Mouse (Mus musculus): ENCODE measurements around the gene Kif26b. TPM values are rescaled to one million over a fixed set of nuclear protein-coding genes. Genes with fewer than 3 reads are reported as not detected.

The Kif26b gene
- total and polyA plus RNA-seq, 2 experiments from 2014 or later, result 3.4 to 33.7 TPM

DNA sequence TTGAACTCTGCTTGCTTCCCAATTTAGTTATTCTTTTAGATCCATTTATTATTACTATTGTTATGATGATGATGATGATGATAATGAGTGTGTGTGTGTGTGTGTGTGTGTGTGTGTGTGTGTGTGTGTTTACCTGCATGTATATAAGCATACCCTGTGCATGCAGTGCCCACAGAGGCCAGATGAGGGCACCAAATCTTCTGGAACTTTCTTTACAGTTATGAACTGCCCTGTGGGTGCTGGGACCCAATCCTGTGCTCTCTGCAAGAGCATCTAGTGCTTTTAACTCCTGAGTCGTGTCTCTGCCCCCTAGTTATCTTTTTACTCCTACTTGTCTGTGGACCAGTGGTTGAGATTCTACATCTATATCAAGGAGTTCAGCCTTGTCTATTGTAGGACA, 219.7 kb downstream of the Kif26b start:
- H3K9me3 ChIP-seq (ENCODE audit: low read length), result no peaks in the 10 kb centered on the region
- H3K27ac ChIP-seq (ENCODE audit: low read depth, low read length), result no peak overlapping the region
- 91% methylated on average over 1 of the region's 1 CpGs for WGBS
- H3K4me2 ChIP-seq (ENCODE audit: low read depth), result no peak overlapping the region
- H3K36me3 ChIP-seq (ENCODE audit: insufficient read depth), result no peaks in the 10 kb centered on the region
- H3K9ac ChIP-seq, result no peak overlapping the region
- ATAC-seq, result no peak
- no peak for TF ChIP-seq CTCF (IDR thresholded peaks at IDR 0.05; ENCODE audit: low read depth)
- no peak for DNase-seq
- H3K27me3 ChIP-seq (ENCODE audit: insufficient read depth, low read length), result no peaks in the 10 kb centered on the region
- H3K4me3 ChIP-seq (ENCODE audit: low read depth, low read length), result no peak overlapping the region
- 0 out of 2 replicates have a peak, but pooled peaks cover 7% of the 10 kb centered on the region for H3K4me1 ChIP-seq (ENCODE audit: insufficient read depth)

DNA sequence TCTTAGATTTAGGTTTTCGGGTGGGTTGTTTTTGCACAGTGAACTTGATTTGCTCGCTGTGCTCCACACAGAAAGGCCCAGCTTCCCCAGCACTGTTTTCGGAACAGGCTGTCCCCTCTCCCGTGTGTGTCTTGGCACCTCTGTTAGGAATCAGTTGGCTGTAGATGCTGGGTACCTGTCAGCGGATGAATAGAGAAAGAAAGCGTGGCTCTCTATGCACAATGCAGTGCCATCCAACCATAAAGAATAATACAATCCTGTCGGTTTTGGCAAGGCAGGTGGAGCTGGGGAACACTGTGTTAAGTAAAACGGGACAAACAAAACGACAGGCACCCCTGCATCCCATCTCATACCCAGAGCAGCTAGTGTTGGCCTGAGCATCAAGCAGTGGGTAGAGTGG, 220.9 kb downstream of the Kif26b start:
- no peak for ATAC-seq
- Histone ChIP-seq H3K36me3 (ENCODE audit: insufficient read depth) (no peaks in the 10 kb centered on the region), H3K4me1 (ENCODE audit: insufficient read depth) (0 out of 2 replicates have a peak, but pooled peaks cover 7% of the 10 kb centered on the region), H3K9me3 (ENCODE audit: low read length) (no peaks in the 10 kb centered on the region), H3K27me3 (ENCODE audit: insufficient read depth, low read length) (no peaks in the 10 kb centered on the region), H3K4me2 (ENCODE audit: low read depth) (no peak overlapping the region), H3K9ac (no peak overlapping the region), H3K4me3 (ENCODE audit: low read depth, low read length) (no peak overlapping the region), H3K27ac (ENCODE audit: low read depth, low read length) (no peak overlapping the region)
- DNase-seq, result no peak
- WGBS, result 62% methylated on average over 9 of the region's 9 CpGs
- no peak for TF ChIP-seq CTCF (IDR thresholded peaks at IDR 0.05; ENCODE audit: low read depth)

- TF ChIP-seq CTCF (IDR thresholded peaks at IDR 0.05; ENCODE audit: low read depth), result no peak
- DNase-seq (no peak), ATAC-seq (no peak)
- H3K4me3 ChIP-seq (ENCODE audit: low read depth, low read length), result no peak overlapping the region
- no peaks in the 10 kb centered on the region for H3K4me1 ChIP-seq (ENCODE audit: insufficient read depth)
- H3K9ac ChIP-seq, result no peak overlapping the region
- H3K36me3 ChIP-seq (ENCODE audit: insufficient read depth), result no peaks in the 10 kb centered on the region
- H3K9me3 ChIP-seq (ENCODE audit: low read length), result no peaks in the 10 kb centered on the region
- WGBS, result 33% methylated on average over 3 of the region's 3 CpGs
- no peak overlapping the region for H3K4me2 ChIP-seq (ENCODE audit: low read depth)
- no peak overlapping the region for H3K27ac ChIP-seq (ENCODE audit: low read depth, low read length)
- no peaks in the 10 kb centered on the region for H3K27me3 ChIP-seq (ENCODE audit: insufficient read depth, low read length)
Observed at GRCm38 (mm10) chr1:178758441-178758840, 229.5 kb downstream of the Kif26b start.

DNA sequence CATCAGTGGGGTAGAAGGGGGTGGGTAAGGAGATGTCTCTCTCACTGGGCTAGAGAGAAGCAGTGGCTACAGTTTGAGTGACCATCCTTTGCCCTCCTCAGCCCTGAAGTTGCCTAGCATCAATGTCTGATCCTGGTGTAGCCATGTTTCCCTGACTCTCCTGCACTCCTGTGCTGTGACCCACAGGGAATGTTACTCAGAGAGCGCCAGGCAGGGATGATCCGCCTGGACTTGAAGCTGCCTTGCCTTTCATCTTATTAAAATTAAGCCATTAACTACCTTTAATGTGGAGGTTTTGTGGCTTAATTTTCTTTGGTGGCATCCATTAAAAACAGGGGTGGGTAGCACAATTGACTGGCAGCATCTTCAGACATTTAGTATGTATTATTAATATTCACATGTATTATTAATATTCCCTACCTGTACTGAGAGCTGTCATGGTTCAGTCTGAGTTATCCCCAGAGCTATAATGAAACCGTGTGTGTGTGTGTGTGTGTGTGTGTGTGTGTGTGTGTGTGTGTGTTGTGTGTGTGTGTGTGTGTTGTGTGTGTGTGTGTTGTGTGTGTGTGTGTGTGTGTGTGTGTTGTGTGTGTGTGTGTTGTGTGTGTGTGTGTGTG, 233.3 kb downstream of the Kif26b start:
- no peaks in the 10 kb centered on the region for H3K4me1 ChIP-seq (ENCODE audit: insufficient read depth)
- no peaks in the 10 kb centered on the region for H3K9me3 ChIP-seq (ENCODE audit: low read length)
- no peak overlapping the region for H3K4me2 ChIP-seq (ENCODE audit: low read depth)
- no peaks in the 10 kb centered on the region for H3K27me3 ChIP-seq (ENCODE audit: insufficient read depth, low read length)
- H3K36me3 ChIP-seq (ENCODE audit: insufficient read depth), result no peaks in the 10 kb centered on the region
- H3K9ac ChIP-seq, result no peak overlapping the region
- no peak for ATAC-seq
- no peak for DNase-seq
- no peak overlapping the region for H3K4me3 ChIP-seq (ENCODE audit: low read depth, low read length)
- H3K27ac ChIP-seq (ENCODE audit: low read depth, low read length), result no peak overlapping the region
- TF ChIP-seq CTCF (IDR thresholded peaks at IDR 0.05; ENCODE audit: low read depth), result no peak
- 80% methylated on average over 3 of the region's 3 CpGs for WGBS

GRCm38 (mm10) chr1:178764914-178765313, 236.0 kb downstream of the Kif26b start:
- DNase-seq, result no peak
- Histone ChIP-seq H3K4me2 (ENCODE audit: low read depth) (no peak overlapping the region), H3K4me1 (ENCODE audit: insufficient read depth) (no peaks in the 10 kb centered on the region), H3K36me3 (ENCODE audit: insufficient read depth) (no peaks in the 10 kb centered on the region), H3K9me3 (ENCODE audit: low read length) (no peaks in the 10 kb centered on the region), H3K27ac (ENCODE audit: low read depth, low read length) (no peak overlapping the region), H3K27me3 (ENCODE audit: insufficient read depth, low read length) (no peaks in the 10 kb centered on the region), H3K4me3 (ENCODE audit: low read depth, low read length) (no peak overlapping the region), H3K9ac (no peak overlapping the region)
- 63% methylated on average over 4 of the region's 4 CpGs for WGBS
- TF ChIP-seq CTCF (IDR thresholded peaks at IDR 0.05; ENCODE audit: low read depth), result no peak
- no peak for ATAC-seq

DNA sequence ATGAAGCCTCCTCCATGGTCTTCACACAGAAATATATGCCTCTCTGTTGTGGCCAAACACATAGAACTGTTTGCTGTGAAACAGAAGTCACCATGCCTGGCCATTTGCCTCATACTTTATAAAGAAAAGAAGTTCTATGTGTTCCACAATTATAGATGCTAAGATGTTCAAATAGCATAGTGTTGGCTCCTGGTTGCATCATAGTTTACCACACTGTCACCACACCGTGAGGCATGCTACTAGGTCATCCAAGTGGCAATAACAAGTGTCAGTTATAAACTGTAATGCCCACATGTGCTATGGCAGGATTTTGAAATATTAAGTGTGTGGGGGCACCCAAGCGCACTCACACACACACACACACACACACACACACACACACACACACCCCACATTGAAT, 236.7 kb downstream of the Kif26b start:
- Histone ChIP-seq H3K27me3 (ENCODE audit: insufficient read depth, low read length) (no peaks in the 10 kb centered on the region), H3K9ac (no peak overlapping the region), H3K9me3 (ENCODE audit: low read length) (no peaks in the 10 kb centered on the region), H3K4me3 (ENCODE audit: low read depth, low read length) (no peak overlapping the region), H3K27ac (ENCODE audit: low read depth, low read length) (no peak overlapping the region), H3K36me3 (ENCODE audit: insufficient read depth) (no peaks in the 10 kb centered on the region), H3K4me2 (ENCODE audit: low read depth) (no peak overlapping the region), H3K4me1 (ENCODE audit: insufficient read depth) (no peaks in the 10 kb centered on the region)
- no peak for TF ChIP-seq CTCF (IDR thresholded peaks at IDR 0.05; ENCODE audit: low read depth)
- DNase-seq (no peak), ATAC-seq (no peak)
- 71% methylated on average over 2 of the region's 2 CpGs for whole genome bisulfite sequencing

GRCm38 (mm10) chr1:178768976-178769375, 240.1 kb downstream of the Kif26b start:
- TF ChIP-seq CTCF (IDR thresholded peaks at IDR 0.05; ENCODE audit: low read depth), result no peak
- Histone ChIP-seq H3K4me2 (ENCODE audit: low read depth) (no peak overlapping the region), H3K9me3 (ENCODE audit: low read length) (no peaks in the 10 kb centered on the region), H3K27ac (ENCODE audit: low read depth, low read length) (no peak overlapping the region), H3K4me3 (ENCODE audit: low read depth, low read length) (no peak overlapping the region), H3K36me3 (ENCODE audit: insufficient read depth) (no peaks in the 10 kb centered on the region), H3K27me3 (ENCODE audit: insufficient read depth, low read length) (no peaks in the 10 kb centered on the region), H3K4me1 (ENCODE audit: insufficient read depth) (no peaks in the 10 kb centered on the region), H3K9ac (no peak overlapping the region)
- 81% methylated on average over 4 of the region's 4 CpGs for WGBS
- no peak for ATAC-seq
- no peak for DNase-seq
